Mouse (Mus musculus) spleen, embryonic (tissue): Measurements from ENCODE around the gene Cd300lf.

Source experiments
- CTCF ChIA-PET: fragments of 350-600 bp; sonication (Branson Sonifier 250); formaldehyde crosslinking; loops from one replicate; lab custom pipeline; 2022; lab: Charles Lee

Gene Cd300lf

GRCm38 (mm10) chr11:115133800-115134199 lies at the start of gene Cd300lf:
Gene Cd300lf, minus strand, starts transcription at chr11:115133992.
- CTCF ChIA-PET, result no interaction called here

DNA sequence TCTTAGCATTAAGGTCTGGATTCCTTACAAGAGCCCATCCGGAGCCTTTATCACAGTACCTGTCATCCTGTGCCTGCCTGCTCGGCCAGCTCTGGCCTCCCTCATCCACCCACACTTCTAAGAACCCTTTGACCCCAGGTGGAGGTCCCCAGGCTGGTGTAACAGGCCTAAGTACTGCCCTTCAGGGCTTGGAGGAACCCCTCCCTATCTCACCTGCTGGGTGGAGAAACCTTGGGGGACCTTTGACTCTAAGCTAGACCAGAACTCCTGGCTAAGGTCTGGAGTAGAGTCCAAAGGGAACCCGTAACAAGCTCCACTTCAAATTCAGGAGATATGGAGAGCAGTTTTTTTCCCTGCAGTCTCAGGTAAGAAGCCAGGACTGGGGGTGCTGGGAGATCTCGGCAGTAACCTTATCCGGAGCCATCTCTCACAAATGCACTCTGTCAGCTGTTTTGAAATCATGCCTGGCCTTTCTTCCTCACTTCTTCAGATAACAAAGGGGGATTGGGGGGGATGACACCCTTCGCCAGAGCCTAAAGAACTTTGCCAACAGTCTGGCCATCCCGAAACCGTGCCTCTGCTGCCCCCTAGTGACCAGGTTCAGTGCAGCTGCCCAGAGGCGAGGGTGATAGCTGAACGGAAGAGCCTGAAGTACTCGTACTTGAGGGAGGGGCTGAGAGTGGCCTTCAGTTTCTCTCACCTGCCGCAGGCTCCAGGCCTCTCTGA lies 48.3 kb upstream of the Cd300lf start:
- CTCF ChIA-PET, result interaction anchor here (0.7 to 1.4 kb wide), 7 partner anchors 8 to 791 kb away, joined by 3 to 5 read pairs (median 4); no protein-coding TSS in a partner anchor

GRCm38 (mm10) chr11:115179881-115180280 lies 46.1 kb upstream of the Cd300lf start:
- CTCF ChIA-PET, result no interaction called here

DNA sequence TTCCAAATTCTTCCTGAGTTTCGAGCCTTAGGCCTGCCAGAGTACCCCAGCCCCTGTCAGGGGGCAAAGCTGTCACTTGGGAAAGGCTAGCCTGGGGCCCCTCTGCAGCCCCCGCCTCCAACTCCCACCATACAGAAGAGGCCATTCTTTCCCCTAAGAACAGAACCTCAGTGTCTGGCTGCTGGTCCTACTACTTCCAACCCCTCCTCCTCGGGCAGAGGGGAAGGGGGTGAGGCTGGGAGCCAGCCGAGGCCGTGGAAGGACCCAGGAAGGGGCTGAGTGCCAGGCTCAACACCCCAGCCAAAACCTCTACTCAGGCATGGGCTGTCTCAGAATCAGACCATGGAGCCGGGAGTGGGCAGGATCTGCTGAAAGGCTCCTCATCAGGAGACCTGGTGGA lies 45.4 kb upstream of the Cd300lf start:
- CTCF ChIA-PET, result no interaction called here

DNA sequence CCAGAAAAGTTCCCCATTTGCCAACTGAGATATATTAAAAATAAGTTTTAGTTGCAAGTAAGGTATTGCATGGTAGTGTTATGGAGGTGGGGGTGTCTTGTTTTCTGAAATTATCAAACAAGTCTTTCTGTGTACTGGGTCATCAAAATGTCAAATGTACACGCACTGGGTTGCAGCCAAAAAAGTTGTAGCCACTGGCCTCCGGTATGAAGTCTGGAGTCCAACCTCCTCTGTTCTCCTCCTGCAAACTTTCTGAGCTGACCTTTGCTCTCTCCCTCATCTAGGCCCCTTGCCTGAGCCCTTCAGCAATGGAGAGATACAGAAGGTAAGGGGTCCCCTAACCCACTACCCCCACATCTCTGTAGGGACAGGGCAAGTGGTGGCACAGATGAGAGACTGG lies 45.0 kb upstream of the Cd300lf start:
- CTCF ChIA-PET, result no interaction called here

- CTCF ChIA-PET, result no interaction called here
Measured at GRCm38 (mm10) chr11:115177559-115178195, 43.9 kb upstream of the Cd300lf start.

DNA sequence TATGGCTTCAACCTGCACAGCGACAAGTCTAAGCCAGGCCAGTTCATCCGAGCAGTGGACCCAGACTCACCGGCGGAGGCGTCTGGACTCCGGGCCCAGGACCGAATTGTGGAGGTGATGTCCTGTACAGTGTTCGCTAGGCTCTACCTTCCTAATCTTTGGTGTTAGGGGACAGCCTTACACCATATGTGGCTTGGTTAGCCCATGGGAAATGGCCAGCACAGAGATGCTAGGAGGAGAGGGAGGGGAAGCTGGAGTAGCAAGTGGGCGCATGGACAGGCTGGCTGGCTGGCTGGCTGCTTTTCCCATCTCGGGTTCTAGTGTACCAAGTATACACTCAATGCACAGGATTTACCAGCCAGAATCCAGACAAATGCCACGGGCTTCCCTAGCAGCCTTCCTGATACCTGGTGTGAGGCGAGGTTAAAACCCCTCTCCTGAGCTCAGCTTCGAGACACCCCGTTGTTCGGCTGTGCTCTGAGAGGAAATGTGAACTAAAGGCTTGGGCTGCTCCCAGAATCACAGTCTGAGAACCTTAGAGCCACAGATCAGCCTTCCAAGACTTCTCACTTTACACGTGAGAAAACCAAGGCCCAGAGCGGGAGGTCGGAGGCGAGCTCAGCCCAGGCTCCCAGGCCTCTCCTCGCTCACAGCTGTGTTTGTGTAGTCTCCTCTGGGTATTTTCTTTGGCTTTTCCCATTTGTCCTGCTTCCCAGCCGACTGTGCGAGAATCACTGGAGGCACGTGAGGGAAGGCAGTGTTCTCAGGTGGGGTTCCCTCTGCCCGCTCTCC lies 42.8 kb upstream of the Cd300lf start:
- CTCF ChIA-PET, result no interaction called here

DNA sequence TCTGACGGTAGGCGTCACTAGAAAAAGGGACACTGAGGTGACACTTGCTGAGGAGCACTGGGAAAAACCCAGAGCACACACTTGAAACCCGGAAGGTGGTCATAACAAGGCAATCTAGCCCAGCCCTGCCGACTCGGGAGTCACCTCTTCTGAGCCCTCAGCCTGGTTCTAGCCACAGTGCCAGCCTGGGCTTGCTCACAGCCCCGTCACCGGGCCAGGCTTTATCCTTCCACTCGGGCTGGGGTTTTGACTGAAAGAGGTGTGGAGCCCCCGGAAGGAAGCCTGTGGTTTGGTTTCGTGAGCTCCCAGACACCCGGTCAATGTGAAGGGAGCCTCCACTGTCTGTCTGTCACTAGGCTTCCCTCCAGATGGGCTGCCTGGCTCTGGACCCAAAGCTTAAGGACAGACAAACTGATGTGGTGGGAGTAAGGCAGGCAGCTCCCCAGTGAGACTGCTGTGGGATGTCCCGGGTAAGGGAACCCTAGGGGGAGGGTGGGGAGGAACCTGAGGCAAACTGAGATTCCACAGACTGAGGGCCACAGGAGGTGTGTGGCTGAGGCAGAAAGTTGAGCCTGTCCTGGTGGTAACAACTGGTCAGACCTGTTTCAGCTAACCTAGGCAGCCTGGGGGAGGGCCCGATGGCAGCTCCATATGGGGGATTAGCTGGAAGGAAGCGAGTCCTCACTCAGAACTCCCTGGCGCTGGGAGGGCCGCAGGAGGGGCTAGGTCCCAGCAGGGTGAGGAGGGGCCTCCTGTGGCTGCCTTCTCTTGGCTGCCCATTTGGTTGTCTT lies 40.0 kb upstream of the Cd300lf start:
- CTCF ChIA-PET, result interaction anchor here (0.7 to 0.8 kb wide), 2 partner anchors 8 to 81 kb away, joined by 3 to 8 read pairs; no protein-coding TSS in a partner anchor

GRCm38 (mm10) chr11:115172825-115173287 lies 39.1 kb upstream of the Cd300lf start:
- CTCF ChIA-PET, result no interaction called here

DNA sequence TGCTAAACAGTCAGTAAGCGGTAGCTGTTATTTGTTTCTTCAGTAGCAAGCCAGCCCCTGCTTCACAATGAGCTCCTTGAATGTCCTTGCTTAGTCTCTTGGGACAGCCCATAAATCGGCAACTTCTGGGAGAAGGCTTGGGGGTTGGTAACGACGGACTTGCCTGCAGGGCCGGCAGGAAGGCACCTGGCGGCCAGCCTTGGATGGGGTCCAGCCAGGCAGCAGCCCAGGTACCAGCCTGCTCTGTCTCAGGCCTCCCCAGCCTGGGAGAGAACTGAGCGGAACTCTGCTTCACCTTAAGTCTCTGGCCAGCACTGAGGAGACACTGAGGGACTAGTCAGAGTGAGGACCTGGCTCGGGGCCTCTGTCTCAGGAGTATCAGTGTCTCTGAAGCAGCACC lies 37.3 kb upstream of the Cd300lf start:
- CTCF ChIA-PET, result no interaction called here

- CTCF ChIA-PET, result no interaction called here
Measured at GRCm38 (mm10) chr11:115169430-115169829, 35.6 kb upstream of the Cd300lf start.

DNA sequence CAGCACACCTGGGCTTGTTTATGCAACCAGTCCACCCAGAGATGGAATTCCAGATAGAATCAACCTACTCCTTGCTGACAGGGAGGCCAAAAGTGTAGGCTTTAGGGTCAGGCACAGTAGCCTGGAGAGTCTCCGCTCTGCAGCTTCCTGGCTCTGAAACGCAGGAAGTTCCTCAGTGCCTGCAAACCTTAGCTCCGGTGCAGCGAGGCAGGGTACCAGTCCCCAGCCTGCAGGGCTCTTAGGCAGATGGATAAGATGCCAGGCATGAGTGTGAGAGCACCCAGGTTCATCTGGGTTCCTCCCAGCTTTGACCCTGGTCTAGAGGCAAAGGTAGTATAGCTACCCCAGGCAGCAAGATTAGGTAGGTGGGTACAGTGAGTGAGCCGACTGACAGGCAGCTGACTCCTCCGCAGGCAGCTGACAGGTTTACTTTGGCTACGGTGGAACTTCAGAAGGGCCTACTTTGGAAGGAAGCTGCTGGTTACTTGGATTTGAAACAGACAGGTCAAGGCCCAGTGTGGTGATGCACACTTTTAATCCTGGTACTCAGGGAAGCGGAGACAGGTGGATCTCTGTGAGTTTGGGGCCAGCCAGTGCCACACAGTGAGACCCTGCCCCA lies 33.9 kb upstream of the Cd300lf start:
- CTCF ChIA-PET, result interaction anchor here (0.5 kb wide), 1 partner anchor 27 kb away, joined by 4 read pairs; no protein-coding TSS in a partner anchor

DNA sequence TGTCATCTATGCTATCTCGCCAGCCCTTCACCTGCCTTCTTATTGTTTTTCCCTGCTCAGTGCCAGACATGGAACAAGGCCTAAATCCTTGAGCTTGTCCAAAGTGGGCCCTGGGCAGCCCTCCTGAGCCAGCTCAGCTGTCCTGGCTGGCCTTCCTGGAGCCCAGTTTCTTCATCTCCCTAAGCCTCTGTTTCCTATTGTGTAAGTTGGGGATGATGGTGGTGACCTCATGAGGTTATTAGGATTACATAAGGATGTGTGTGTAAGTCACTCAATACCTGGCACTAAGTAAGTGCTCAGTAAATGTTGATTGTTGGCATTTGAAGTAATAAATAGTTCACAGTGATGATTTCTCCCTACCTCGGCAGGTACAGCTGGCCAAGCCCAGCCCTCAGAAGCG lies 33.0 kb upstream of the Cd300lf start:
- CTCF ChIA-PET, result no interaction called here

DNA sequence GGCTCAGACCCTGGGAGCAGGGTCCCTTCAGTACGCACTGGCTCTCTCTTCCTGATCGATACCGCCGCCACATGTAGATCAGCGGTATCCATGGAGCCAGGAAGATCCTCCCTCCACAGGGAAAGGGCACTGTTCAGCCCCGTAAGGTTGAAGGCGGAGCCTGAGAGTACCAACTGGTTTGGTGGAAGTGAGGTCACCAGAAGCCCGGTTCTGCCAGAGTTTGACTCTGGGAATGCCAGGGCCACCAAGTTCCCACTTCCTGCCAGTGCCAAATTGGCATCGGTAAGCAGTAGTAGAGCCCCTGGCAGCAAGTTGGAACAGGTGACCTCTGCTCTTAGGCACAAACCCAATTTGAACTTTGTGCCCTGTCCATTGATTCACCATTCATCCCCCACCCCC lies 31.2 kb upstream of the Cd300lf start:
- CTCF ChIA-PET, result no interaction called here

DNA sequence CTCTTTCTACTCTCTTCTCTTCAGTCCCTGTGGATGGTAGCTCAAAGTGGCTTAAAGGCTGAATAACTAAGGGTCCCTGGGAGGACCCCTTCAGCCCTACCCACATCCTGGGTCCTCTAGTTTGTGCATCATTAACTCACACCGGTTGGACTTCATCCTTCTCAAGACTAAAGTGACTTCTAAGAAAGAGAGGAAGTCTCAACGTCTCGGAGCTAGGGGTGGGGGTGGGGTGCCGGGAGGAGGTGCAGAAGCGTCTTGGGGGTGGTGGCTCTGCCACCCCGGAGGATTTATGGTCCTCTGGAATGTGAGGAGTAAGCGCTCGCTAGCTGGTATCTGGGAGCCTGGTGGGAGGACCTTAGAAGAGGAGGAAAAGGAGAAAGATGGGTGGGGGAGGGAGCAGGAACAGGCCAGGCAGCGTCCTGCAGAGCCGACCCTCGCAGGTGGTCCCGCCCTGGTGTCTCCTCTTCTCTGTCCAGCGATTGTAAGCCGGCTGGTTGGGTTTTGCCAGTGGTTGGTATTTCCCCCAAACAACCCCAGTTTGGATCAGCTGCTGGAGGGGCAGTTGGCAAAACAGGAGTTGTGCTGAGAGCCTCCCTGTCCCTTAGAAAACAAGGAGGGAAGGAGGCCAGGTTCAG lies 30.7 kb upstream of the Cd300lf start:
- CTCF ChIA-PET, result interaction anchor here (0.7 to 1.2 kb wide), 2 partner anchors 40 to 111 kb away, joined by 3 to 8 read pairs; no protein-coding TSS in a partner anchor

DNA sequence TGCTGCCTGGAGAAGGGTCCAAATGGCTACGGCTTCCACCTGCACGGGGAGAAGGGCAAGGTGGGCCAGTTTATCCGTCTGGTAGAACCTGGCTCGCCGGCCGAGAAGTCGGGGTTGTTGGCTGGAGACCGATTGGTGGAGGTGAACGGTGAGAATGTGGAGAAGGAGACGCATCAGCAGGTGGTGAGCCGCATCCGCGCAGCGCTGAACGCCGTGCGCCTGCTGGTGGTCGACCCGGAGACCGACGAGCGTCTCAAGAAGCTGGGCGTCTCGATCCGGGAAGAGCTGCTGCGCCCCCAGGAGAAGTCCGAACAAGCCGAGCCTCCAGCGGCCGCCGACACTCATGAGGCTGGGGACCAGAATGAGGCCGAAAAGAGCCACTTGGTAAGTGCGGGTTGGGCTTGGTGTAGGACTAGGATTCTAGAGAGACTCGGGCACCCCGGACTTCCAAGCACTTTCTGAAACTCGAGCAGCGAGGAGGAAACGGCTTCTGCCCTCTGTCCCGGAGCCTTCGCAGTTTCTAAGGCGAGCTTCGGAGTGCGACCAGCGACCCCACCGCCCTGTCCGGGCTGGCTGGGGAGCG lies 29.9 kb upstream of the Cd300lf start:
- CTCF ChIA-PET, result interaction anchor here (0.7 to 1.2 kb wide), 4 partner anchors 20 to 112 kb away, joined by 3 to 8 read pairs (median 4); no protein-coding TSS in a partner anchor

- CTCF ChIA-PET, result interaction anchor here (1.0 to 1.2 kb wide), 3 partner anchors 21 to 41 kb away, joined by 3 to 5 read pairs (median 3); no protein-coding TSS in a partner anchor
Measured at GRCm38 (mm10) chr11:115162832-115163480, 29.2 kb upstream of the Cd300lf start, which contains the start of gene Slc9a3r1. Gene Slc9a3r1, plus strand, starts transcription at chr11:115163341.

DNA sequence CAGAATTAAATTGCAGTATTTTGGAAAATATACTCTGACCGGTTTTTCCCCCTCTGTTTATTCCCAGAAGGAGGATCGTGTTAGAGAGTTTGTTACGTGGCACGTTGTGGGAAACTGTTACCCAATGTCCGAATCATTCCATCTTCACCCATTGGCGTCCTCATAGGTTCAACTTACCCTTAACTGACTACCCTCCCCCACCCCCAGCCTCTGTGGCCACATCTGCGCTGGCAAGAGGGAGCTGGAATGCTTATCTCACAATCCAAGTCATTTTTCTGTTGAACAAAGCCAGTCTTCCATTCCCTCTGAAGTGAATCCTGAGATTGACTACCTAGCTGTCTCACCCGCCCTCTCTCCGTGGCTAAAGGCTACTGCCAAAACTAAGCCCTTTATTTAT lies 28.4 kb upstream of the Cd300lf start:
- CTCF ChIA-PET, result interaction anchor here (0.7 to 1.3 kb wide), 5 partner anchors 20 to 102 kb away, joined by 3 to 4 read pairs (median 3); no protein-coding TSS in a partner anchor
